Mouse (Mus musculus): ENCODE data around the gene Gp1ba.

The Gp1ba gene

GRCm38 (mm10) chr11:70628431-70628830 is 10.5 kb upstream of the Gp1ba start:
- peak in 1 of 2 experiments; percentile 69 for DNase-seq (ENCODE audit: inconsistent age in 2 of 2, low spot score in 1 of 2)

DNA sequence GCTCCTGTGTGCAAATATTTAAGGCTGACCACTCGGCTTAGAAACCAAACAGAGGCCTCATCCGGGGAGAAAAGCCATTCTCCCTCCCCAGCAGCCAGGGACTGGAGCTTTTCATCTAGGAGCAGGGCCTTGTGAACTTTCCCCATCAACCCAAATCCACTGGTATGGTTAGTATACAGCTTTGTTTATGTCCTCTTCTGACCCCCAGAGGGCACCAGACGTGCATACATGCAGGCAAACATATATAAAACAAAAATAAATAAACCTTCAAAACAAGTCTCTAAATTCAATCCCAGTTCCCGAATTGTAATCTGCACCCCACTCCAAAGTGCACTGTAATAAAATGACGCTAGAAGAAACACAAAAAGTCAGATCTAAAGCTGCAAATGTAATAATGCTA is 9.4 kb upstream of the Gp1ba start:
- peak in 1 of 2 experiments; percentile 50 for DNase-seq (ENCODE audit: inconsistent age in 2 of 2, low spot score in 1 of 2)

DNA sequence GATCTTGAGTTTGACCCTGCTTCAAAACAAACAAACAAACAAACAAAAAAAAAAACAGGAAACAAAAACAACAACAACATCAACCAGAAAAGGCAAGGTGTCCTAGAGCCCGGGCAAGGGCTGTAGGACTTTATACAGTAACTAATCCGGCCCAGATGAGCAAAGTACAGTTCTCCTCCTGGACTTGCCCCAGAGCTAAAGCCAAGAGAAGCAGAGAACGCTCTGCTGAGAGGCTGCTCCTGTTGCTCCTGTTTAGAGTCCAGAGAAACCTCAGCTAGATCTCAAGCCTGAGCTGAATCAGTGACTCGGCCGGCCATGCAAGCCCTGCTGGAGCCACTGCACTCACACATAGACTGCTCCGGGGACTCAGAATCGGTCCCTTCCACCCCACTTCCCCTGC is 8.8 kb upstream of the Gp1ba start:
- no peak for DNase-seq (ENCODE audit: inconsistent age in 2 of 2, low spot score in 1 of 2)

DNA sequence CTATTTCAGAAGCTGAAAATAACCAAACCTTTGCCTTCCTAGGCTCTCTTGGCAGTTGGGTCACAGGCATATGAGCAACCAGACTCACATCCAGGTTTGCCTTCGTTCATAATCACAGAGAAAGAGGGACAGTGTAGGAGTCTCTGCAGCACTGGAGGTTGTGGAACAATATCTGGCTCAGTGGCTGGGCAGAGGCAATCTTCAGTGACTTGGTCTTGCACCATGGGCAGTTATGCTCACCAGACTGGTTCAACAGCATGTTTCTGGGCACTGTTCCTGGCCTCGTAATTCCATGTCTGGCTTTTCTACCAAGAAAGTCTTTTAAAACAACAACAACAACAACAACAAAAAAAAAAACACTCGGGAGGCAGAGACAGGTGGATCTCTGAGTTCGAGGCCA is 3.3 kb upstream of the Gp1ba start:
- no peak for DNase-seq (ENCODE audit: inconsistent age in 2 of 2, low spot score in 1 of 2)

DNA sequence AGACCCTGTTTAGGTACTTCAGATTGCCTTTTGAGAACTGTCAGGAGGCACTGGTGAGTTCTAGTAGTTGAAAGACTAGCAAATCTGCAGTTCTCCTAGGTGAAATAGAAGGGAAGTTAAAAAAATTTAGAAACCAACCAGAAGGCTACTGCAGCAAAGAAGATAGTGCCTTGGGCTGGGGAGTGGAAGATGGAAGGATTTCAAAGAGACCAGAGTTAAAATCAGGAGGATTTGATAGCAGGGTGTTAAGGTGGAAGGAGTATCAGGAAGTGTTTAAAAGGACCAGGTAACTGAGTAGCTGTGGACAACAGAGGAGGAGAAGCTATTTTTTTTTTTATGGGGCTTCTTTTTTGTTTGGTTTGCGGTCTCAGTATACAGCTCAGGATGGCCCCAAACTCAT is 1.2 kb upstream of the Gp1ba start:
- no peak for DNase-seq (ENCODE audit: inconsistent age in 2 of 2, low spot score in 1 of 2)

GRCm38 (mm10) chr11:70638293-70638692 is 629 bp upstream of the Gp1ba start:
- no peak for DNase-seq (ENCODE audit: inconsistent age in 2 of 2, low spot score in 1 of 2)

- DNase-seq (ENCODE audit: inconsistent age in 2 of 2, low spot score in 1 of 2) = peak; percentile 27 to 66
Observed at GRCm38 (mm10) chr11:70639976-70640375, 1.1 kb downstream of the Gp1ba start.

DNA sequence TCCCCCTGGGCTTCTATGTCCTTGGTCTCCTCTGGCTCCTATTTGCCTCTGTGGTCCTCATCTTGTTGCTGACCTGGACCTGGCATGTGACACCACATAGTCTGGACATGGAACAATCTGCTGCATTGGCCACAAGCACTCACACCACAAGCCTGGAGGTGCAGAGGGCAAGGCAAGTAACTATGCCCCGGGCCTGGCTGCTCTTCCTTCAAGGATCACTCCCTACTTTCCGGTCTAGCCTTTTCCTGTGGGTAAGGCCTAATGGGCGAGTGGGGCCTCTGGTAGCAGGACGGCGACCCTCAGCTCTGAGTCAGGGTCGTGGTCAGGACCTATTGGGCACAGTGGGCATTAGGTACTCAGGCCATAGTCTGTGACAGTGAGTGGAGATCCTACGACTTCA is 2.3 kb downstream of the Gp1ba start:
- DNase-seq (ENCODE audit: inconsistent age in 2 of 2, low spot score in 1 of 2) = no peak

- DNase-seq (ENCODE audit: inconsistent age in 2 of 2, low spot score in 1 of 2) = no peak
Observed at GRCm38 (mm10) chr11:70643051-70643450, 4.1 kb downstream of the Gp1ba start.

DNA sequence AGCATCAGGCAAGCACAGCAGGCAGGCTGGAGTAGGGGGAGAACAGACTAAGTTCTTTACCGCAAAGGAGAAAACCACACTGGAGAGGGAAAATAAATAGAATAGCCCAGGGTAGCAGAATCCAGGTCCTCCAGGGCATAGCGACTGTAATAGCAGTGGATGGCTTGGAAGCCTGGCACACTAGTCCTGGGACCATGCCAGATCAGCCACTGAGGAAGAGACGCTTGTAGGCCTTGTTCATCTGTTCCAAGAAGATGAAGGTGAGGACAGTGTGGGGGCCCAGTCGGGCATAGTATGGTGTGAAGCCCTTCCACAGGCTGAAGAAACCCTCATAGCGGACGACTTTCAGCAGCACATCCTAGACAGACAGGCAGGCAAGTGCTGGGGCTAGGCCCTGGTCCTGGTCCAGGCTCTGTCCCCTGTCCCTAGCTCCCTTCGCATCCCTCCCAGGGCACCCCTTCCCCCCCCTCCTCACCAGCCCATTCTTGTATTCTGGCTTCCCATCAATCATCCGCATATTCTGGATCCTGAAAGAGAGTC is 5.7 kb downstream of the Gp1ba start:
- peak in 1 of 2 experiments; percentile 36 for DNase-seq (ENCODE audit: inconsistent age in 2 of 2, low spot score in 1 of 2)

DNA sequence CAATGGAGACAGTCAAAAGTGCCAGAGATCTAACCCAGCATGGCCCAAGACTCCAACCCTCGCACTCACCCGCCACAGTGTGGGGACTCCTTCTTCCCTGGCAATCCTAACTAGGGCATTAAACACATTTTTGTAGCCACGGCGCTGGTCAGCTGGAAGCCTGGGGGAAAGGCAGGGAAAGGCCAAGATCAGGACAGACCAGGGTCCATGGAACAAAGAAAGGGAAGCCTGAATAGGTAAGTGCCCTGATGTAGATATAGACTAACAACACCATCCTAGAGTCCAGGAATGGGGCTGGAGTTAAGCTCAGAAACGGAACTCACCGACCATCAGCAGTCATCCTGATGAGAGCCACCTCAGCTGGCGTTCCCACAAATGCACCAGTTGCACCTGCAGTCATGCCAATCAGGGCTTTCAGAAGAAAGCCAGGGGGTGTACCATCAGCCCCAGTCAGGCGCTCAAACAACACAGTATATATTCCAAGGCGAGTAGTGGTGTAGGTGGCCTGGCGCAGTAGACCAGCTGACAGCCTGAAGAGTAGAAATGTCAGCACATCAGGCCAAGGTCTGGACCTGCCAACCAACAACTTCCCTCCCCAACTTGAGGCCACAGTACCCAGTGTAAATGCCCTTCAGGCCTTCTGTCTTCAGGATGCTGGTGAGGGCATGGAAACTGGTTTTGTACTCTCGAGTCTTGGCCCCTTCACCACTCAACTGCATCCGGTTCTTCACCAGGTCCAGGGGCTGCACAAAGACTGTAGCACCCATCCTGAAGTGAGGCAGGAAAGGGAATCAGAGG is 6.7 kb downstream of the Gp1ba start:
- DNase-seq (ENCODE audit: inconsistent age in 2 of 2, low spot score in 1 of 2) = peak; percentile 22 to 71

DNA sequence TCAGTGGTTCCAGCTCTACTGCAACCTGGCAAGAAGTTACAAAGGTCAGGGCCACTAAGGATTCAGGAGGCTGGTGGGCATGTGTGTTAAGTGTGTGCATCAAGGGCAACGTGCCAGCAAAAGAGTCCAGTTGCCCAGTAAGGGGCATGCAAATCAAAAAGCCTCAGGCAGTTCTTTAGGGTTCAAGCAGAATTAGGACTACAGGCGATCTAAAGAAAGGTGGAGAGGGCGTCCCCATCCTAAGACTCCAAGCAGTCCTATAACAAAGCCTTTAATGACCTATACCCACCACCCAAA is 7.3 kb downstream of the Gp1ba start:
- peak in 1 of 2 experiments; percentile 46 for DNase-seq (ENCODE audit: inconsistent age in 2 of 2, low spot score in 1 of 2)

DNA sequence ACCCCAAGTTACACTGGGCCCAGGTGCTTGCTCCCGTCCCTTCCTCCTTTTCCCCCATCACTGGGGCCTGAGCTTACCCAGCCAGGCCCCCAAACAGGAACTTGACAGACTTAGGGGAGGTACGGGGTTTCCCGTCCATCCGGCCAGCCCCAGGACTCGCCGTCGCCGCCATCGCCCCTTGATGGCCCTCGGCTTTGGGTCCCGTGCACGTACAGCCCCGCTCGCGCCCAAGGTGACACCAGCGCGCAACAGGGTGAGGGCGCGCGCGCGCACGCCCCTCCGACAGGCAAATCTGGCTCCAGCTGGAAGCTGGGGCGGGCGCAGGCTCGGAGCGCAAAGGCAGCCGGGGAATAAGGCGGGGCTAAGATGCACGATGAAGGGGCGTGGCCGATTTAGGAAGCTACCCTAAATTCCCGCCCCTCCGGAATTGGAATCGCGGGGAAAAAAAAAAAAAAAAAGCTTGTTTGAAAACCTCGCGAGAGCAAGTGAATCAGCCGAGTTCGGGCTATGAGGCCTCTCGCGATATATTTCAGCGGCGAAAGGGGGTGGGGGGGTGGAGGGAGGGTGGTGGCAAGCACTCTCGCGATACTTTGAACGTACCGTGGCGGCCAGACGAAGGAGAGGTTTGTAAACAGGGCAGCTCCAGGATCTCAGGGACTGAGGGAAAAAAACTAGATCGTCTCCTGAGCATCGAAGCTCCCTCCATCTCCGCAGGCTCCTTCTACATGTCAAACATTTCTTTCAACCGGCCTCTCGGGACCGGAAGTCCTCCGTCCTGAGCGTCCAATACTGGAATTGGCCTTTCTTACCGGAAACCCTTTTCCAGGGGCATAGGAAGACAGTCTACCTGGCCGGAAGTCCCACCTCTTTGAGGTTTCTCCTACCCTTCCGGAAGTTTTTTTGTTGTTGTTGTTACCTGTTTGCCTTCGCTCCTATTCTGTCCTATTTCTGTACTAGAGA is 8.0 kb downstream of the Gp1ba start, which contains the start of the genes Rnf167 and Slc25a11:
Gene Rnf167 (plus strand): TSS at position 545 of the 960 bp plus-strand sequence.
Gene Slc25a11 (minus strand): TSS at position 789 of the 960 bp plus-strand sequence.
- peak; percentile 97 to 98 for DNase-seq (ENCODE audit: inconsistent age in 2 of 2, low spot score in 1 of 2)

GRCm38 (mm10) chr11:70647716-70648420 is 8.9 kb downstream of the Gp1ba start:
- peak; percentile 63 to 86 for DNase-seq (ENCODE audit: inconsistent age in 2 of 2, low spot score in 1 of 2)

- peak in 1 of 2 experiments; percentile 52 for DNase-seq (ENCODE audit: inconsistent age in 2 of 2, low spot score in 1 of 2)
Observed at GRCm38 (mm10) chr11:70648512-70648911, 9.6 kb downstream of the Gp1ba start.

DNA sequence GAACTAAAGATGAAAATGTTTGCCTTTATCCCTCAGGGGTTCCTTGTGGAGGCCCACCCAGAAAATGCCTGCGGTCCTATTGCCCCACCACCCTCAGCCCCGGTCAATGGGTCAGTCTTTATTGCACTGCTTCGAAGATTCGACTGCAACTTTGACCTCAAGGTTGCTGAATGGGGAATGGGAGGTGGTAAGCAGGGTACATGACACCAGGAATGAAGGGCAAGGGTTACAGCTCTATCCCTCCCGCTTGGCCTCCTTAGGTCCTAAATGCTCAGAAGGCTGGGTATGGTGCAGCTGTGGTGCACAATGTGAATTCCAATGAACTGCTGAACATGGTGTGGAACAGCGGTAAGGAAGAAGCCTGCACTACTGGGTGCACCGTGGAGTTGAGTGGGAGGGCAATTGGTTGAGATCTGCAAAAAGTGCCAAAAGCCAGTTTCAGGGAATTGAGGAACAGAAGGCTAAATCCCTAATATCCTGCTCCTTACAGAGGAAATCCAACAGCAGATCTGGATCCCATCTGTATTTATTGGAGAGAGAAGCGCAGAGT is 10.3 kb downstream of the Gp1ba start:
- DNase-seq (ENCODE audit: inconsistent age in 2 of 2, low spot score in 1 of 2) = peak in 1 of 2 experiments; percentile 23

- peak; percentile 34 to 63 for DNase-seq (ENCODE audit: inconsistent age in 2 of 2, low spot score in 1 of 2)
Observed at GRCm38 (mm10) chr11:70650322-70651175, 11.6 kb downstream of the Gp1ba start.

GRCm38 (mm10) chr11:70651391-70651790 is 12.5 kb downstream of the Gp1ba start:
- peak; percentile 73 to 83 for DNase-seq (ENCODE audit: inconsistent age in 2 of 2, low spot score in 1 of 2)

- DNase-seq (ENCODE audit: inconsistent age in 2 of 2, low spot score in 1 of 2) = peak; percentile 45 to 70
Observed at GRCm38 (mm10) chr11:70652029-70652883, 13.3 kb downstream of the Gp1ba start.

Data from adrenal gland, adult (tissue).